Mouse (Mus musculus) embryonic facial prominence, embryonic 10.5 days (tissue): Measurements from ENCODE around the gene Grhl1. TPM values are rescaled to one million over a fixed set of nuclear protein-coding genes. Genes with fewer than 3 reads are reported as not detected.
"Not testable (repeated sequence)": the region's sequence is repeated elsewhere in the genome, so short reads cannot be mapped to it uniquely, and the experiment has no call there.

Experiments
- DNase-seq: peaks from one replicate; pipeline ENCODE4 v3.0.0-alpha.2; 2017; ENCODE audit warnings: low spot score
- H3K27ac ChIP-seq: fragments of 300-500 bp; sonication (generic); replicated peaks from 2 replicates; pipeline ENCODE4 v1.5.1; 2016; ENCODE audit warnings: mild to moderate bottlenecking
- H3K27me3 ChIP-seq: fragments of 300-500 bp; sonication (generic); replicated peaks from 2 replicates; pipeline ENCODE4 v1.6.1; 2016; ENCODE audit warnings: low read depth, mild to moderate bottlenecking; ENCODE audit not compliant: poor library complexity, severe bottlenecking
- H3K36me3 ChIP-seq: fragments of 300-500 bp; sonication (generic); replicated peaks from 2 replicates; pipeline ENCODE4 v1.6.1; 2016; ENCODE audit warnings: mild to moderate bottlenecking, moderate library complexity
- H3K4me1 ChIP-seq: fragments of 300-500 bp; sonication (generic); 2 replicates; pipeline ENCODE4 v1.6.1; 2016
- H3K4me3 ChIP-seq: fragments of 300-500 bp; sonication (generic); 2 replicates; pipeline ENCODE4 v1.5.1; 2016; ENCODE audit warnings: mild to moderate bottlenecking, moderate library complexity
- H3K9me3 ChIP-seq: fragments of 300-500 bp; sonication (generic); 2 replicates; pipeline ENCODE4 v1.6.1; 2016; ENCODE audit warnings: mild to moderate bottlenecking
- WGBS: fragments of 180-500 bp; shearing (Covaris S2); methylation state at CpG from one replicate; pipeline ENCODE4 v1.1.7; 2016; 5-methylcytosine and 5-hydroxymethylcytosine counted together
- polyA plus RNA-seq: library from polyadenylated mRNA; unstranded; fragments of >200 nt; fragmentation: Nextera tagmentation; extraction: Ambion mirVana; gene quantifications from 2 replicates; pipeline ENCODE4 v1.2.1, GENCODE M21; 2016

Gene Grhl1
- polyA plus RNA-seq = 0.40 and 0.72 TPM in 2 replicates

DNA sequence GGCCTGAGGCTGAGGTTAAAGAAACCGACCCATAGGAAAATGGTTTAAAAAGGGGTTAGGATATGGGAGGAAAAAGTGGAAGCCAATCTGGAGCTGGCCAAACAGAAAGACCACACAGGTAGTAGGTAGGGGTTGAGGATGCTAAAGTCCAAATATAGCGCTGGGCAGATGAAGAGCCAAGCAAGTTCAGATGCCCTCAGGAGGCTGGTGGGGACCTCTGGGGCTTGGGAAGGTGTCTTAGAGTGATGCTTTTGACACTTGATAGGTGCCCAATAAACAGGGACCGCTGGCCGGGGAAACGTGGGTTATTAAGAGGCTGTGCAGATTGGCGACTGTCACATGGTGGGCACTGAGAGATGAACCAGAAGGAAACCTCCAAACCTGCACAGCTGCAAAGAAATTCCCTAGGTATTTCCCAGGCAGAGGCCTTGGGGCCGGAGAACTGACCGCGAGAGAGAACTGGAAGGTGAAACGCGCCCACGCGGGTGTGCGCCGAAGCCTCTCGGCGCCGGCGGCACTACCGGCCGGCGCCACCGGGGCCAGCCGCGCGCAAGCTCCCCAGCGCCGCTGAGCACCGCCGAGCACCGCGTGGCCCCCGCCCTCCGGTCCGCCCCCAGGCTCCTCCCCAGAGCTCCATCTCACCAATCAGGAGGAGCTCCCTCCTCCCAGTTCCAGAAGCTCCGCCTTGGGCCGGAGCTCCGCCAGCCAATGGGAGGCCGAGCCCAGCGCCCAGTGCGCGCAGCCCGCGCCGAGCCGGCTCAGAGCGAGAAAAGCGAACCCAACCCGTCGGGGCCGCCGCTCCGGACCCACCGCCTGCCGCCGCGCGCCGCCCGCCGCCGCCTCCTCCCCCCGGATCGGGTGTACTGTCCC, at the start of gene Grhl1:
Gene Grhl1, plus strand, starts transcription at position 761 of the 870 bp plus-strand sequence.
- 2% methylated on average over 64 of the region's 64 CpGs for WGBS
- peak within 1 kb of the TSS; percentile 21; the same call in 1 of the 2 replicates for H3K27ac ChIP-seq
- DNase-seq = peak; percentile 96

DNA sequence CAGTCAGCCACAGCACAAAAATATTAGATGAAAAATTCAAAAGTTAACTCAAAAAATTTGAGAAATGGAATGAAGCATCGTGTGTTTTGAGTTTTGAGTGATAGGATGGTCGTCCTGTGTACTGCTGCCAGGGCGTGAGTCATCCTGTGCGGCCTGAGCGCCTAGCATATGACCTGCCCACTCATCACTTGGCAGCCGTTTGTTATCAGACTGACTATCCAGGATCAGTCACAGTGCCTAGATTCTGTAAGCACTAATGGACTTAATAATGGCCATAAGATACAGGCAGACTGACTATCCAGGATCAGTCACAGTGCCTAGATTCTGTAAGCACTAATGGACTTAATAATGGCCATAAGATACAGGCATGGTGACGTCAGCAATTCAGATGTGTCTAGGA, 47.0 kb upstream of the Grhl1 start:
- H3K27me3 ChIP-seq, DNase-seq, H3K27ac ChIP-seq, H3K4me3 ChIP-seq, H3K4me1 ChIP-seq, H3K9me3 ChIP-seq: not testable (repeated sequence)
- peaks cover 25% of the 10 kb centered on the region for H3K36me3 ChIP-seq
- WGBS = 93% methylated on average over 7 of the region's 7 CpGs

More for the DNA sequence above, at the start of gene Grhl1:
- H3K36me3 ChIP-seq = no peaks in the 10 kb centered on the region
- peaks cover 61% of the 10 kb centered on the region for H3K27me3 ChIP-seq
- H3K4me3 ChIP-seq = peak within 1 kb of the TSS; percentile 70
- peaks cover 10% of the 10 kb centered on the region; the same call in 1 of the 2 replicates for H3K4me1 ChIP-seq
- H3K9me3 ChIP-seq = no peaks in the 10 kb centered on the region

DNA sequence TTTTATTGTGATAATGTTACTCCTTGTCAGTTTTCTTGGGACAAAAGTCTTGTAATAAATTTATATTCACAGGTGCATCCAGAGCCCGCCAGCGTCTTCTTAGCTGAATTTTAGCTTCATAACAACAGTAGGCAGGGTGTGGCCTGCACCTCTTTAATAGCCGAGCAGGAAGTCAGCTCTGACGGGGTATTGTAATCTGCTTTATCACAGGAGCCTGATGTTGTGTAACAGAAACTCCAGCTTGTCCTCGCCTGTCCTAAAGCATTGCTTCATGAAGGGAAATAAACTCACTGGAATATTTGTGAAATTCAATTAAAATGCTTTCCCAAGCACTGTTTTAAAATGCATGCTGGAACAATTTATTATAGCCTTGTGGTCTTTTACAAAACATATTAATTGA, 35.7 kb upstream of the Grhl1 start:
- no peak for DNase-seq
- Histone ChIP-seq H3K27ac (no peak overlapping the region), H3K9me3 (no peaks in the 10 kb centered on the region), H3K36me3 (peaks cover 8% of the 10 kb centered on the region; the same call in 1 of the 2 replicates), H3K4me1 (peaks cover 5% of the 10 kb centered on the region; the same call in 1 of the 2 replicates), H3K4me3 (no peak overlapping the region), H3K27me3 (no peaks in the 10 kb centered on the region)
- 76% methylated on average over 5 of the region's 5 CpGs for WGBS

DNA sequence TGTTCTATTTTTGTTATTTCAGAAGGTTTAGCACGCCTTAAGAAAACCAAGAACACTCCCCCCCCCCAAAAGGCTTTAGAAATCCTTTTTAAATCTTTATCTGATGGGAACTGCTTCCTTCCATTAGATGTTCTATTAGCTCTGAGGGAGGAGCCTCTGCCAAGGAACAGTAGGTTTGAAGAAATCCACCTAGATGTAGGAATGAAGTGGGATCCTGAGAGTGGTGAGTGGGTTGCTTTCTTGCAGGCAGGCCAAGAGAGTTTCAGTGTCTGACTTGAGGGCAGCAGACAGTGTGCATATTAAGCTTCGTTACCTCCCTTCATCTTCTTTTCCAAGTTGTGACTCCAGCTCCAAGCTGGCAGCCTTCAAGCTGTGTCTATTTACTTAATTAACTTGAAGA, 34.9 kb upstream of the Grhl1 start:
- H3K9me3 ChIP-seq = no peaks in the 10 kb centered on the region
- H3K4me1 ChIP-seq = peaks cover 5% of the 10 kb centered on the region; the same call in 1 of the 2 replicates
- no peak overlapping the region for H3K4me3 ChIP-seq
- no peak for DNase-seq
- 56% methylated on average over 2 of the region's 2 CpGs for WGBS
- H3K36me3 ChIP-seq = peaks cover 8% of the 10 kb centered on the region; the same call in 1 of the 2 replicates
- H3K27ac ChIP-seq = no peak overlapping the region
- no peaks in the 10 kb centered on the region for H3K27me3 ChIP-seq

DNA sequence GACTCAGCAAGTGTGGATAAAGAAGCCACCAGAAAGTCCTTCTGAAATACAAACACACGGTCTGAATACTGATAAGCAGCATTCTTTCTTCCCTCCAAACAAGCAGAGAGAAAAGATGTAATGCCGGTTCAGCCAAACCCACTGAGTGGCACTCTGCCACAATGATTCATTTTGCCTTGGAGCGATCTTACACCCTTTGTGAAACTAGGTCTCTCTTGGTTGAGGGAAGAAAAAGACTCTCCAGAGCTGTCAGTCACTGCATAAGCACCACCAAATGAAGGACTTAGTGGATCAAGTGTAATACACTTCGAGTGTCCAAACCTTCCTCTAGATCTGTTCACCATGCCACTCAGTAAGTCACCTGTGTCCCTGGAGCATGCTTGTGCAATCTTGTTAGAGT, 34.1 kb upstream of the Grhl1 start:
- Histone ChIP-seq H3K27ac (no peak overlapping the region), H3K27me3 (no peaks in the 10 kb centered on the region), H3K4me1 (peaks cover 5% of the 10 kb centered on the region; the same call in 1 of the 2 replicates), H3K4me3 (no peak overlapping the region), H3K9me3 (no peaks in the 10 kb centered on the region), H3K36me3 (peaks cover 8% of the 10 kb centered on the region; the same call in 1 of the 2 replicates)
- 84% methylated on average over 4 of the region's 4 CpGs for WGBS
- no peak for DNase-seq

DNA sequence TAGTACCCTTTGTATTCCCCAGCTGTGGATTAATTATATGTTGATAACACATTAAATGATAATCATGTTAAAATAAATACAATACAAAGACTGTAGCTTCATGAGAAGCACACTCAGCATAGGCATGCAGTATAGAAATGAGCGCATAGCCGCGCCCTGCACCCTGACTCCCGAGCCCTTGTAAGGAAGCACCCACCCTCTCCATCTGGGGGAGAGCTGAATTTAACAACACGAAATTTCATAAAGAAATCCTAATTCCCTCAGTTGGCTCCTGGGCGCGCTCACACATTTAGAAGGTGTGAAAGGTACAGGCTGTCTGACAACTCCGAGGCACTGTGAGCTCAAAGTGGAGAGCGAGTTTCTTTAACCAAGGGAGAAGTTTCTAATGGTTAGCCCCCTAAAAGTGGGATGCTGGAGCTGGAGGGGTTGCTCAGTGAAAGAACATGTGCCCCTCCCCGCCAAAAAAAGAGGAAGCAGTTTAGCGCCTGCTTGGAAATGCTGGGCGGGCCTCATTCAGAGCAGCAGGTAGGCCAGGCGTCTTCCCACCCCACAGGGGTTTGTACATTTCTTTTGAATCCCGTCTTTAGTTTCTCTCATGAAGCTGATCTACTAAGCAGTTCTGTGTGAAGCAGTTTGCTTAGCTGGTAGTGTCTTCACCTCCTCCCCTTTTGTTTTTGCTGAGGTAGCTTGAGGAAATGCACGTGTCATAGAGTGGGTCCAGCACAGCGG, 30.5 kb upstream of the Grhl1 start:
- Histone ChIP-seq H3K27me3 (no peaks in the 10 kb centered on the region), H3K4me1 (peaks cover 5% of the 10 kb centered on the region; the same call in 1 of the 2 replicates), H3K4me3 (no peak overlapping the region), H3K36me3 (peaks cover 14% of the 10 kb centered on the region; the same call in 1 of the 2 replicates), H3K9me3 (no peaks in the 10 kb centered on the region), H3K27ac (no peak overlapping the region)
- 90% methylated on average over 16 of the region's 16 CpGs for WGBS
- no peak for DNase-seq

DNA sequence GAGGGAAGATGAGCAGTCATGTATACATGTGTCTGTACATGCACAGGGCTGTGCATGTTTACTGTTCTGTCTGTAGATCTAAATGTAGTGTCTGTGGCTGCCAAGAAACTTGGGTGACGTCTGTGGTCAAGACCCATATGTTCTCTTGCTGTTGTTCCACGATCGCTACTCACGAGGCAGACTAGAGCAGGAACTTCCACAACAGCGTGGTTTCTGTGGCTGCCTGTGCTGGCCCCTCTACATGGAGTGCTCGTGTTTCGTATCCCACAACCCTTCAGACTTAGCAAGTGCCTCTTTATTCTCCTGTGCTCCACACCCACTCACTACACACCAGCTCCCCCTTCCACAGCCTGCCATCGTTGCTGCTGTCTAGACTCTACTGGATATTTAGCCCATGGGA, 24.4 kb upstream of the Grhl1 start:
- H3K4me1 ChIP-seq = no peaks in the 10 kb centered on the region
- H3K4me3 ChIP-seq = no peak overlapping the region
- DNase-seq = no peak
- no peaks in the 10 kb centered on the region for H3K9me3 ChIP-seq
- 90% methylated on average over 8 of the region's 8 CpGs for WGBS
- peaks cover 24% of the 10 kb centered on the region for H3K36me3 ChIP-seq
- H3K27me3 ChIP-seq = no peaks in the 10 kb centered on the region
- H3K27ac ChIP-seq = no peak overlapping the region

DNA sequence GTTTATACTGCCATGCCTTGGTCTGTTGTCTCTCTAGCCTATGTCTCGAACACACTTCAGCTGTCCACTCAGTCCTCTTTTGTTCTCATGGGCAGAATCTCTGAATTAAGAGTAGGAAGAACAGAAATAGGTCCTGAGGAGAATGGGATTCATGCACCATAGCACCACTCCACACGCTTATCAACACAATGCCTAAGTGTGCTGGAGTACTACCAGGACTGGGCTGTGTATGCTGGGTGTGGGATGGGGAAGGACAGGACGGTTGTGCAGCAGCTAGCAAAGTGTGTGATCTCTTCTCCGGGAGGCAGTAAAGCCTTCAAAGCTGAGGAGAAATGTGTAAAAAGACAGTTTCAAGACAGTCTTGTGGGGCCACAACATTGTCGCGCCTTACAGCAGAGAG, 23.2 kb upstream of the Grhl1 start:
- Histone ChIP-seq H3K36me3 (peaks cover 24% of the 10 kb centered on the region), H3K27me3 (no peaks in the 10 kb centered on the region), H3K27ac (no peak overlapping the region), H3K9me3 (no peaks in the 10 kb centered on the region), H3K4me1 (no peaks in the 10 kb centered on the region), H3K4me3 (no peak overlapping the region)
- WGBS = 91% methylated on average over 6 of the region's 6 CpGs
- DNase-seq = no peak

DNA sequence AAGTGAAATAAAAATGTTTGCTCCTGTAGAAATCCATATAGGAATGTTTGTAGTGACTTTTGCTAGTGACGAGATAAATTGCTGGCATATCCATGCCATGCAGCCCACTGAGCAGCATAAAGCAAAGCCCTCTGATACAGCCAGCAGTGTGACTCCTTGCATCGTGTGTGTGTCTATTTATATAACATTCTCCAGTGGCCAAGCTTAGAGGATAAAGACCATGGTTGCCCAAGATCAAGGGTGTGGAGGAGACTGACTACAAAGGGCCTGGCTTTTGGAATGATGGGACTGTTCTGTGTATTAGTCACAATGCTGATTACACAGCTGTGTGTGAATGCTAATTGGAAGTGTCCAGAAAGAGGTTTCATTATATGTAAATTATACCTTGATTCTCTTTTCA, 19.6 kb upstream of the Grhl1 start:
- Histone ChIP-seq H3K4me1 (no peaks in the 10 kb centered on the region), H3K27ac (no peak overlapping the region), H3K9me3 (no peaks in the 10 kb centered on the region), H3K4me3 (no peak overlapping the region), H3K27me3 (no peaks in the 10 kb centered on the region), H3K36me3 (peaks cover 16% of the 10 kb centered on the region)
- 83% methylated on average over 2 of the region's 2 CpGs for WGBS
- DNase-seq = no peak

DNA sequence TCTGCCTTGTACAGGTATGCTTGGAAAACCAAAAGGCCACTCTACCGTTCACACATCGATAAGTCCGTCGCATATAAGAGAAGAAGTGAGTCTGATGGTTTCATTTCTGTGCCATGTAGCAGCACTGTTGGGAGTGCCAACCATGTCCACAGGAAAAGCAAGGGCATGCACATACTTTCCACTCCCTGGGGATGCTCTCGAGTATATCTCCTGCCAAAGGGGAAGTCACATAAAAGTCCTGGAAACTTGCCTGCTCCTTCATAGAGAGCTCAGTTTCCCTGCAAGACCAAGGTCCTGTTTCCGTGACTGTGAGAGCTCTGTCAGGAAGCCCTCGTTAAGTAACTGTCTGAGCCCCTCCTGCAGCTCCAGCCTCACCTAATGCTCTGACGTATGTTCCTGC, 16.1 kb upstream of the Grhl1 start:
- WGBS = 79% methylated on average over 8 of the region's 8 CpGs
- Histone ChIP-seq H3K27me3 (no peaks in the 10 kb centered on the region), H3K4me1 (no peaks in the 10 kb centered on the region), H3K4me3 (no peak overlapping the region), H3K36me3 (peaks cover 9% of the 10 kb centered on the region), H3K9me3 (no peaks in the 10 kb centered on the region), H3K27ac (no peak overlapping the region)
- DNase-seq = no peak

DNA sequence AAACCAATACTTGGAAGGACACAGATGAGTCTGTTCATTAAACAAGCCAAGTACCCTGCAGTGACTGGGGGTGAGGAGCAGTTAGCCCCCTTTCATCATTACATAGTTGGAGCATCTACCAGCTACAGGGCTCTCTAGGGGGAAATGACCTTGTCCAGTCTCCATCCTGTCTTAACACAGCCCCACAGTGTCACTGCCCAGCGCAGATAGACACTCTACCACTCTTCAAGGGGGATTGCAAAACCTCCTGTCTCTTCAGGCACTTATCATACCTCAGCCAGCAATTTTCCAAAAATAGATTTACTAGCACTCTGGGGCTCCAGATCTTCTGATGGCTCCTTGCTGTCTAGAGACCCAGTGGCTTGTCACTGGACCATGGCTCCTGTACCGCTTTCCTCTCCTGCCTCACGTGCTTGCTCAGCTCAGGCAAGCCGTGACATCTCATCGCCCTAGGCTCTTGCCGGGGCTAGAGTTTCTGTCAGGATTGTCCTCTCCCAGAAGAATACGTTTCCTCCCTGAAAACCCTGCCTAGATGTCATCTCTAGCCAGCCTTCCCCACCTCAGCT, 8.6 kb upstream of the Grhl1 start:
- no peak for DNase-seq
- 91% methylated on average over 7 of the region's 7 CpGs for WGBS
- no peaks in the 10 kb centered on the region; the same call in 1 of the 2 replicates for H3K36me3 ChIP-seq
- no peaks in the 10 kb centered on the region for H3K4me1 ChIP-seq
- no peaks in the 10 kb centered on the region for H3K27me3 ChIP-seq
- H3K4me3 ChIP-seq = no peak overlapping the region
- H3K9me3 ChIP-seq = no peaks in the 10 kb centered on the region
- no peak overlapping the region for H3K27ac ChIP-seq

DNA sequence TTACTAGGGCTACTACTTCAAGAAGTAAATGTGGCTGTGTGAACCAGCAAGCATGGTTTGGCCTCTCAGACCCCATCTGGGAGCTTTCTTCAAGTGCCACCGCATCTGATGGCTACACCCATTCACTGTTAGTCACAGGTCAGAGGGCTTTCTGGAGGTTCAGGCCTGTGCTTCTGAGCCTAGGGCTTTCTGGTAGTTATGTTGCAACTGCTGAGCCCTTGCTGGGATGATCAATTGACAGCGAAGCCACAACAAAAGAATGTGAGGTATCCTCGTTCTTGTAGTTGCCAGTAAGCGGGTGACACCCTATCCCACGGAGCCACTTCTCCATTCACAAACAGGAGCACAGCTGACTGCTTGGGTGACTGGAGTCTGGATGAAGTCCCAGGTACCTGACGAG, 6.8 kb upstream of the Grhl1 start:
- Histone ChIP-seq H3K27ac (no peak overlapping the region), H3K27me3 (peaks cover 8% of the 10 kb centered on the region)
- WGBS = 72% methylated on average over 6 of the region's 6 CpGs

More for the DNA sequence above, 6.8 kb upstream of the Grhl1 start:
- no peak for DNase-seq
- no peak overlapping the region for H3K4me3 ChIP-seq
- H3K4me1 ChIP-seq = no peaks in the 10 kb centered on the region
- no peaks in the 10 kb centered on the region for H3K36me3 ChIP-seq
- no peaks in the 10 kb centered on the region for H3K9me3 ChIP-seq
